Mouse (Mus musculus) left cerebral cortex, adult 11 months (tissue): Measurements from ENCODE around the gene Fsip1.

ENCODE experiments used
- DNase-seq: peaks from one replicate; pipeline ENCODE4 v3.0.0; 2022; ENCODE audit warnings: low spot score

Gene Fsip1

DNA sequence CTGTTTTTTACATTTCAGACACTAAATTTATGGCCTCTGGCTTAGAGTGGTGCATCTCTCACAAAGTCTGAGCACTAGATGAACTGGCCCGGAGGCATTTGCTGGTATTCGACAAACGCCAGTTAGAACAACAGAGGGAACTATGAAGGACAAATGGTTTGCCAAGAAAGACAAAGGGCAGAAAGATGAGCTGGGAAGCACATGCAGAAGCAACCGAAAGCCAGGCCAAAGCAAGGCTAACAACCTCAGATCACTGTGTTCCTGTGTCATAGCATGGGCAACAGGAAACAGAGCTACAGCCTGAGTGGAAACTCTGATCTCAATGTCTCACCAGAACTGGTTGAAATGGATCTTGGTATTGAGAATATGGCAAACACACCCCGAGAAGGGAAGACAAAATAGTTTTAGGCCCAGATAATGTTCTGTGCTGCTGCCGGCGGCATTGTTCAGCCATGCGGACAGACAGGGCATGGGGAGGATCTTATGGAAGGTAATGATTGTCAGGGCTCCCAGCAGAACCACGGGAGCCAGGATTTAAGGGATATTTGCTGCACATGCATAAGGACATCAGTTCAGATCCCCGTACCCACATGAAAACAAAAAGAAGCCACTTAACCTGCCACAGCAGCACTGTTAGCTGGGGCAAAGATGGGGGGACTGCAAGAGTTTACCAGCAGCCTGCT lies 169.6 kb downstream of the Fsip1 start:
- no peak for DNase-seq

DNA sequence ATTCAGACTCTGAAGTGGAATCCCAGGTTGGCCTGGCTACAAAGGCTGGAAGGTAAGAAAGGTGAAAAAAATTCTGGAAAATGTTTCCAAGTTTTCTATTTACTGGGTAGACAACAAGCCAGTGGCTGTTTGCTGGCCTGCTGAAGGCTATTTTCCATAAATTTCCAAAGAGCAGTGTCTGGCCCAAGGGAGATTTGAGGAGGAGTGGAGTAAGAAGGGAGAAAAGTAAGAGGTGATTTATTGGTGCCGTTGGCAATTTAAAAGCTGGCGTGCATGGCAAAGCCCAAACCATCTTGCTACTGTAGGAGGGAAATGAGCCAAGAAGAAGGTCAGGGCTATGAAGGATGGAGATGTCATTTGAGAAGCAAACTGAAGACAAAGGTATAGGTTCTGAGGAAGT lies 171.1 kb downstream of the Fsip1 start:
- DNase-seq, result no peak

DNA sequence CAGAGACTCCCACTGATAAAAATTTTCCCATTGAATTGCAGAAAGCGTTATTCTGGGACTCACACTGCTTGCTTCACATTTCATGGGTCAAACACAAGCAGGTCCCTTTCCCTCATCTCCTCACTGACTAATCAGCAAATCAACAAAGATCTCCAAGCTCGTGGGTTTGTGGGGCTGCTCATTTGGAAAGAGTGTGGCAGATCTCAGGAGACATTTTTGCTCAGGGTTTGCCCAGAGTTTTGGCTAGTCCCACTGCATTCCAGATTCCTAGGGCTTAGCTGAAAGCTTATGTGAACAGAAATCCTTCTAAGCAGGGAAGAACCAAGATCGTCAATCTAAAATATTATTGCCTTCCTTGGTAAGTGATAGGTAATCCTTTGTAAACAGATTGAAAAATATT lies 172.1 kb downstream of the Fsip1 start:
- DNase-seq, result no peak

DNA sequence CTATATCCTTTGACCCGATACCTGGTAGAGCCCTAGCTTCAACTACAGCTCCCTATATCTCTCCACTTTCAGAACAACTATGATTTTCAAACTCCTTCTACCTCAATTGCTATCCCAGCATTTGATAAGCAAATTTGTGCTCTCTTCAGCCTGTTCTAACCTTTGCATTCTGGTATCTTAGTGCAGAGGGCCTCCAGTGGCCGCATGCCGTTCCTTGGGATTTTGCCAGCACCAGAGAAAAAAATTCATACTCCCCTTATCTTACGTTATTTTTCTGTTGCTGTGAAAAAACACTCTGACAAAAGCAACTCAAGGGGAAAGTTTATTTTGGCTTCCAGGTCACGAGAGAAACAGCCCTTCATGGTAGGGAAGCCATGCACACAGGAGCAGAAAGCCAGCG lies 173.1 kb downstream of the Fsip1 start:
- no peak for DNase-seq

DNA sequence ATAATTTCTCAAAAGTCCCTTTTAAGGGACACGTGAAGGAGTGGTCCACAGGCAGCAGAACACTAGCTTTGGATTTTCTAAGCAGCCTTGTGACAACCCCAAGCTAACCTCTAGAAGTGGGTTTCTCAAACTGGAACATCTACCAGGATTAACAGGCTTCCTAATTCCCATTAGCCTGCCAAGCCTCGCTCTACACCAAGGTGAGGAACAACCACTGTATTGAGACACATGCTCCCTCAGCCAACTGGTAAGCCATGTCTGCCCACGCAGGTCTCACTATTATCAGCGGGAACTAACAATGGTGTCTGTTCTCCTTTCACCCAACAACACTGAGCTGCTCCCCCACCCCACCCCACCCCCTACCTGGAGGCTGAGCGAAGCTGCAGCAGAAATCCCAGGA lies 175.2 kb downstream of the Fsip1 start:
- DNase-seq, result no peak
